Mouse (Mus musculus) brain, adult 2 months (tissue): Measurements from ENCODE around the gene Gm21870.
"Not testable (repeated sequence)": the region's sequence is repeated elsewhere in the genome, so short reads cannot be mapped to it uniquely, and the experiment has no call there.

Experiments used
- DNase-seq: peaks from one replicate; pipeline ENCODE4 v3.0.0; 2011; ENCODE audit warnings: low read depth, low spot score

Gm21870 gene

DNA sequence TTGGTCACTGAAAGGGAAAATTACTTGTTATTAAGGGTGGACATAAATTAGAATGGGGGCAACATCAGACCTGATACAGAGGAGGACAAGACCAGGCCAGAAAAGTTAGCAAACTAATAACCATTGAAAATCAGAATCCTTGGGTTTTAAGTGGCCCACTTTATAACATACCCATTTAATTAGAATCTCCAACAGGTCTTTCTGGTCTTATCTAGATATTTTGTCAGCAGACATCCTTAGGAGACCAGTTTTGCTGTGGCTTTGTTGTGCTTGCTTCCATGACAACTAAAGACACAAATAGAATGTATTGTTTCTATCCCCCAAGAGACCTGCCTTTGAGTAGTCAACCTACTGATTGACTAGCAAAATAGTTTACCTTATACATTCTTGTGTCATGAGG, at the start of gene Gm21870:
TSS of gene Gm21870 (minus strand) at position 101 of the 400 bp plus-strand sequence.
- not testable (repeated sequence) for DNase-seq

- DNase-seq: not testable (repeated sequence)
Observed at GRCm38 (mm10) chrX:33956440-33956839, 30.2 kb downstream of the Gm21870 start, which contains the start of gene Btbd35f6. Btbd35f6 (minus strand) TSS chrX:33956540.
